12 mouse cellular contexts compared by ENCODE assay signal in genomic region chr10:92163851-92164647, GRCm38 (mm10).
A peak's percentile ranks its signal among the peaks of the same experiment; 100 is the strongest.
DNase-seq lines count a peak whose midpoint lies in the region; ATAC-seq lines count a peak whose summit lies in the region.
"Had no signal": no experiment of that assay in that cellular context is flagged by ENCODE, and none has a peak within 500 bp of the region (broad histone marks: within the 10 kb centered on the region; RNA-seq: fewer than 3 reads in every experiment).

No protein-coding gene starts in this region.

- no peak overlapping the region; the same call in 1 of the 2 replicates for H3K4me2 ChIP-seq in heart, embryonic 12.5 days
- H3K4me2 ChIP-seq in heart, embryonic 11.5 days = no peak overlapping the region
- peak overlapping the region; percentile 61 for H3K4me2 ChIP-seq in midbrain, embryonic 13.5 days (replicated peaks)

- peak overlapping the region; percentile 23; the same call in 1 of the 2 replicates for H3K4me3 ChIP-seq in heart, embryonic 12.5 days
- no peak overlapping the region for H3K4me3 ChIP-seq in heart, embryonic 11.5 days (ENCODE audit: low read depth, low read length)
- peak overlapping the region; percentile 46 for H3K4me3 ChIP-seq in embryonic facial prominence, embryonic 10.5 days
- H3K4me3 ChIP-seq in hindbrain, embryonic 10.5 days = peak overlapping the region; percentile 64
- peak overlapping the region; percentile 74 for H3K4me3 ChIP-seq in midbrain, embryonic 13.5 days (replicated peaks)

- H3K4me1 ChIP-seq in heart, embryonic 12.5 days (replicated peaks) = 0 out of 2 replicates have a peak, but pooled peaks cover 7% of the 10 kb centered on the region
- H3K4me1 ChIP-seq in heart, embryonic 11.5 days (ENCODE audit: control insufficient read depth, insufficient read depth, low read length) = no peaks in the 10 kb centered on the region
- peaks cover 19% of the 10 kb centered on the region for H3K4me1 ChIP-seq in embryonic facial prominence, embryonic 10.5 days
- H3K4me1 ChIP-seq in hindbrain, embryonic 10.5 days (replicated peaks) = peaks cover 54% of the 10 kb centered on the region
- peaks cover 35% of the 10 kb centered on the region for H3K4me1 ChIP-seq in midbrain, embryonic 13.5 days (replicated peaks)

- DNase-seq in embryonic facial prominence, embryonic 10.5 days (ENCODE audit: low spot score) = no peak
- no peak for DNase-seq in hindbrain, embryonic 10.5 days (ENCODE audit: low spot score)
- no peak for DNase-seq in urinary bladder, adult 18-20 months (ENCODE audit: low spot score in 2 of 2)
- no peak for DNase-seq in urinary bladder, postnatal 25 days (ENCODE audit: low spot score)
- DNase-seq in frontal cortex, postnatal 10 days (ENCODE audit: low spot score in 2 of 2) = no peak
- DNase-seq: cerebellum, postnatal 36 days; liver, postnatal 0 days; right cerebral cortex, adult 18-20 months had no signal

- no peaks in the 10 kb centered on the region for H3K36me3 ChIP-seq in heart, embryonic 12.5 days
- H3K36me3 ChIP-seq in heart, embryonic 11.5 days (ENCODE audit: control insufficient read depth, insufficient read depth, low read length) = no peaks in the 10 kb centered on the region
- no peaks in the 10 kb centered on the region for H3K36me3 ChIP-seq in embryonic facial prominence, embryonic 10.5 days (replicated peaks)
- H3K36me3 ChIP-seq in hindbrain, embryonic 10.5 days = no peaks in the 10 kb centered on the region
- H3K36me3 ChIP-seq in midbrain, embryonic 13.5 days = no peaks in the 10 kb centered on the region

- no peak overlapping the region for H3K9ac ChIP-seq in heart, embryonic 12.5 days
- no peak overlapping the region for H3K9ac ChIP-seq in heart, embryonic 11.5 days (ENCODE audit: low read depth, low read length)
- H3K9ac ChIP-seq in midbrain, embryonic 13.5 days (replicated peaks) = peak overlapping the region; percentile 97
- H3K9ac ChIP-seq: liver, postnatal 0 days had no signal

- ATAC-seq in heart, embryonic 12.5 days (ENCODE audit: insufficient number of reproducible peaks, low FRiP score) = no peak
- ATAC-seq in heart, embryonic 11.5 days (replicated peaks; ENCODE audit: insufficient number of reproducible peaks, low FRiP score, low TSS enrichment) = no peak
- no peak for ATAC-seq in midbrain, embryonic 13.5 days
- ATAC-seq: intestine, embryonic 16.5 days; liver, postnatal 0 days had no signal

- H3K27me3 ChIP-seq in heart, embryonic 12.5 days (replicated peaks) = peaks cover 11% of the 10 kb centered on the region
- H3K27me3 ChIP-seq in heart, embryonic 11.5 days (ENCODE audit: control insufficient read depth, insufficient read depth, low read length) = peaks cover 8% of the 10 kb centered on the region; the same call in 1 of the 2 replicates
- H3K27me3 ChIP-seq in embryonic facial prominence, embryonic 10.5 days (replicated peaks; ENCODE audit: low read depth, poor library complexity, severe bottlenecking) = peaks cover 40% of the 10 kb centered on the region
- peaks cover 15% of the 10 kb centered on the region for H3K27me3 ChIP-seq in hindbrain, embryonic 10.5 days (ENCODE audit: insufficient read depth, poor library complexity, severe bottlenecking)
- peaks cover 9% of the 10 kb centered on the region; the same call in 1 of the 2 replicates for H3K27me3 ChIP-seq in midbrain, embryonic 13.5 days

- 66% methylated on average over 12 of the region's 12 CpGs for WGBS in heart, embryonic 12.5 days
- 67% methylated on average over 12 of the region's 12 CpGs for WGBS in heart, embryonic 11.5 days (ENCODE audit: insufficient replicate concordance)
- 63% methylated on average over 12 of the region's 12 CpGs for WGBS in embryonic facial prominence, embryonic 10.5 days
- WGBS in hindbrain, embryonic 10.5 days = 46% methylated on average over 12 of the region's 12 CpGs
- whole genome bisulfite sequencing in midbrain, embryonic 13.5 days = 12% methylated on average over 12 of the region's 12 CpGs

- H3K27ac ChIP-seq in heart, embryonic 12.5 days (ENCODE audit: poor library complexity, severe bottlenecking) = no peak overlapping the region
- no peak overlapping the region for H3K27ac ChIP-seq in heart, embryonic 11.5 days (ENCODE audit: low read depth, low read length)
- peak overlapping the region; percentile 59 for H3K27ac ChIP-seq in embryonic facial prominence, embryonic 10.5 days (replicated peaks)
- H3K27ac ChIP-seq in hindbrain, embryonic 10.5 days = peak overlapping the region; percentile 92
- peak overlapping the region; percentile 99 for H3K27ac ChIP-seq in midbrain, embryonic 13.5 days

- no peaks in the 10 kb centered on the region for H3K9me3 ChIP-seq in heart, embryonic 12.5 days (replicated peaks)
- H3K9me3 ChIP-seq in heart, embryonic 11.5 days (replicated peaks; ENCODE audit: control insufficient read depth, low read length) = no peaks in the 10 kb centered on the region
- H3K9me3 ChIP-seq in embryonic facial prominence, embryonic 10.5 days = no peaks in the 10 kb centered on the region
- H3K9me3 ChIP-seq in hindbrain, embryonic 10.5 days = no peaks in the 10 kb centered on the region
- no peaks in the 10 kb centered on the region for H3K9me3 ChIP-seq in midbrain, embryonic 13.5 days

Comparison
In these comparisons a context has a peak if more than half of its experiments do, and no peak if none do; other contexts are left out.
1. H3K27ac ChIP-seq: peak in embryonic facial prominence, embryonic 10.5 days (single experiment), hindbrain, embryonic 10.5 days (single experiment) and midbrain, embryonic 13.5 days (single experiment); none in heart, embryonic 12.5 days (single experiment) and heart, embryonic 11.5 days (single experiment).